In genomic region chr4:36288813-36289700, GRCm38 (mm10) we compare ENCODE assay signal across 8 mouse cellular contexts.
DNase-seq lines count a peak whose midpoint lies in the region; ATAC-seq and TF ChIP-seq lines count a peak whose summit lies in the region.

No protein-coding gene starts in this region.

- peak overlapping the region; percentile 5 for H3K27ac ChIP-seq in forebrain, embryonic 15.5 days (replicated peaks)
- peak overlapping the region; percentile 78 for H3K27ac ChIP-seq in layer of hippocampus, adult 2 months
- no peak overlapping the region for H3K27ac ChIP-seq in liver, embryonic 16.5 days (ENCODE audit: low read length)
- no peak overlapping the region for H3K27ac ChIP-seq in neural tube, embryonic 14.5 days (ENCODE audit: low read depth, low read length)

- no peaks in the 10 kb centered on the region for H3K9me3 ChIP-seq in forebrain, embryonic 15.5 days
- no peaks in the 10 kb centered on the region for H3K9me3 ChIP-seq in liver, embryonic 16.5 days (replicated peaks; ENCODE audit: control insufficient read depth, low read length)
- no peaks in the 10 kb centered on the region for H3K9me3 ChIP-seq in neural tube, embryonic 14.5 days (ENCODE audit: control insufficient read depth, low read length)

- H3K4me3 ChIP-seq in forebrain, embryonic 15.5 days: peak overlapping the region; percentile 26
- H3K4me3 ChIP-seq in layer of hippocampus, adult 2 months: peak overlapping the region; percentile 56
- H3K4me3 ChIP-seq in liver, embryonic 16.5 days (ENCODE audit: low read depth, low read length): peak overlapping the region; percentile 8; the same call in 1 of the 2 replicates
- H3K4me3 ChIP-seq in neural tube, embryonic 14.5 days (ENCODE audit: low read depth, low read length): peak overlapping the region; percentile 19; the same call in 1 of the 2 replicates

- H3K27me3 ChIP-seq in forebrain, embryonic 15.5 days: no peaks in the 10 kb centered on the region
- no peaks in the 10 kb centered on the region for H3K27me3 ChIP-seq in liver, embryonic 16.5 days (ENCODE audit: control insufficient read depth, insufficient read depth, low read depth, low read length)
- H3K27me3 ChIP-seq in neural tube, embryonic 14.5 days (ENCODE audit: control insufficient read depth, insufficient read depth, low read length): no peaks in the 10 kb centered on the region

- H3K9ac ChIP-seq in forebrain, embryonic 15.5 days (replicated peaks): no peak overlapping the region; the same call in 1 of the 2 replicates
- no peak overlapping the region for H3K9ac ChIP-seq in liver, embryonic 16.5 days (ENCODE audit: low read depth, low read length)
- H3K9ac ChIP-seq in neural tube, embryonic 14.5 days (replicated peaks; ENCODE audit: low read depth, low read length): no peak overlapping the region

- H3K36me3 ChIP-seq in forebrain, embryonic 15.5 days: no peaks in the 10 kb centered on the region
- no peaks in the 10 kb centered on the region for H3K36me3 ChIP-seq in liver, embryonic 16.5 days (ENCODE audit: control insufficient read depth, insufficient read depth)
- no peaks in the 10 kb centered on the region for H3K36me3 ChIP-seq in neural tube, embryonic 14.5 days (ENCODE audit: control insufficient read depth, insufficient read depth, low read length)

- TF ChIP-seq CTCF in layer of hippocampus, adult 2 months (conservative IDR thresholded peaks at IDR 0.05): peak; percentile 87

- WGBS in forebrain, embryonic 15.5 days: 16% methylated on average over 17 of the region's 17 CpGs
- WGBS in liver, embryonic 16.5 days (ENCODE audit: insufficient replicate concordance): 14% methylated on average over 17 of the region's 17 CpGs
- WGBS in neural tube, embryonic 14.5 days: 10% methylated on average over 17 of the region's 17 CpGs

- H3K4me1 ChIP-seq in forebrain, embryonic 15.5 days: peaks cover 20% of the 10 kb centered on the region
- H3K4me1 ChIP-seq in liver, embryonic 16.5 days (ENCODE audit: control insufficient read depth, low read depth, low read length): no peaks in the 10 kb centered on the region
- H3K4me1 ChIP-seq in neural tube, embryonic 14.5 days (ENCODE audit: control insufficient read depth, insufficient read depth, low read length): 0 out of 2 replicates have a peak, but pooled peaks cover 8% of the 10 kb centered on the region

- H3K4me2 ChIP-seq in forebrain, embryonic 15.5 days (replicated peaks): peak overlapping the region; percentile 45
- peak overlapping the region; percentile 41 for H3K4me2 ChIP-seq in liver, embryonic 16.5 days (ENCODE audit: low read depth, low read length)
- peak overlapping the region; percentile 47 for H3K4me2 ChIP-seq in neural tube, embryonic 14.5 days (ENCODE audit: low read depth, low read length)

- peak; percentile 95 for ATAC-seq in forebrain, embryonic 15.5 days (replicated peaks)
- peak; percentile 41; the same call in 1 of the 2 replicates for ATAC-seq in liver, embryonic 16.5 days (ENCODE audit: low read depth)
- ATAC-seq in neural tube, embryonic 14.5 days (ENCODE audit: low read depth): peak; percentile 90; the same call in 1 of the 2 replicates

- DNase-seq in ES-CJ7 (ENCODE audit: low read depth, low spot score): peak; percentile 51
- peak; percentile 10 for DNase-seq in cerebellum, adult 11-12 months
- DNase-seq in heart, postnatal 4 days: peak; percentile 62
- DNase-seq in layer of hippocampus, adult 2 months (ENCODE audit: low spot score in 2 of 2): peak; percentile 70 to 73
- DNase-seq in MN1 (ENCODE audit: low spot score): no peak

Comparison
In these comparisons a context has a peak if more than half of its experiments do, and no peak if none do; other contexts are left out.
1. ATAC-seq: peak in every context shown above with its lines; median percentile 95 in forebrain, embryonic 15.5 days; 90 in neural tube, embryonic 14.5 days; 41 in liver, embryonic 16.5 days.
2. H3K27ac ChIP-seq: peak in forebrain, embryonic 15.5 days (single experiment) and layer of hippocampus, adult 2 months (single experiment); none in liver, embryonic 16.5 days (single experiment) and neural tube, embryonic 14.5 days (single experiment).
3. Peak in every context shown above with its lines, with median percentiles within 50 percentile points of each other: H3K4me2 ChIP-seq and H3K4me3 ChIP-seq.